Mouse (Mus musculus): Measurements from ENCODE around the gene Rcc1.

Rcc1 gene

GRCm38 (mm10) chr4:132355403-132355802, 2.0 kb upstream of the Rcc1 start:
- no peak for DNase-seq (ENCODE audit: low spot score)

GRCm38 (mm10) chr4:132354571-132354970, 1.2 kb upstream of the Rcc1 start:
- DNase-seq (ENCODE audit: low spot score): no peak

GRCm38 (mm10) chr4:132352739-132353138, 666 bp downstream of the Rcc1 start:
- no peak for DNase-seq (ENCODE audit: low spot score)

GRCm38 (mm10) chr4:132351401-132351800, 2.0 kb downstream of the Rcc1 start:
- no peak for DNase-seq (ENCODE audit: low spot score)

- DNase-seq (ENCODE audit: low spot score): no peak
Observed at GRCm38 (mm10) chr4:132350854-132351253, 2.6 kb downstream of the Rcc1 start.

- DNase-seq (ENCODE audit: low spot score): no peak
Observed at GRCm38 (mm10) chr4:132350123-132350740, 3.2 kb downstream of the Rcc1 start.

- DNase-seq (ENCODE audit: low spot score): no peak
Observed at GRCm38 (mm10) chr4:132349495-132350122, 3.8 kb downstream of the Rcc1 start.

- DNase-seq (ENCODE audit: low spot score): no peak
Observed at GRCm38 (mm10) chr4:132346661-132347060, 6.7 kb downstream of the Rcc1 start.

- no peak for DNase-seq (ENCODE audit: low spot score)
Observed at GRCm38 (mm10) chr4:132346261-132346660, 7.1 kb downstream of the Rcc1 start.

GRCm38 (mm10) chr4:132345843-132346212, 7.6 kb downstream of the Rcc1 start:
- DNase-seq (ENCODE audit: low spot score): no peak

GRCm38 (mm10) chr4:132345135-132345842, 8.1 kb downstream of the Rcc1 start:
- DNase-seq (ENCODE audit: low spot score): peak; percentile 93

GRCm38 (mm10) chr4:132344403-132345134, 8.8 kb downstream of the Rcc1 start:
- DNase-seq (ENCODE audit: low spot score): no peak

GRCm38 (mm10) chr4:132341451-132341850, 12.0 kb downstream of the Rcc1 start:
- DNase-seq (ENCODE audit: low spot score): no peak

- no peak for DNase-seq (ENCODE audit: low spot score)
Observed at GRCm38 (mm10) chr4:132338943-132339342, 14.5 kb downstream of the Rcc1 start.

GRCm38 (mm10) chr4:132332880-132333279, 20.5 kb downstream of the Rcc1 start:
- DNase-seq (ENCODE audit: low spot score): no peak

- DNase-seq (ENCODE audit: low spot score): no peak
Observed at GRCm38 (mm10) chr4:132331960-132332359, 21.4 kb downstream of the Rcc1 start.

GRCm38 (mm10) chr4:132329835-132330354, 23.5 kb downstream of the Rcc1 start:
- no peak for DNase-seq (ENCODE audit: low spot score)

- no peak for DNase-seq (ENCODE audit: low spot score)
Observed at GRCm38 (mm10) chr4:132329115-132329834, 24.1 kb downstream of the Rcc1 start, which contains the start of gene Trnau1ap. TSS of gene Trnau1ap (minus strand) at chr4:132329538.

GRCm38 (mm10) chr4:132328391-132328982, 24.9 kb downstream of the Rcc1 start:
- no peak for DNase-seq (ENCODE audit: low spot score)

GRCm38 (mm10) chr4:132326481-132326880, 26.9 kb downstream of the Rcc1 start:
- no peak for DNase-seq (ENCODE audit: low spot score)

GRCm38 (mm10) chr4:132315711-132316110, 37.7 kb downstream of the Rcc1 start:
- DNase-seq (ENCODE audit: low spot score): no peak

Measured in layer of hippocampus, adult 9-10 months (tissue).